Mouse (Mus musculus) T-helper 2 cell (primary cell): ENCODE results near the gene Chrna5.

Source experiments
- in situ Hi-C: fragments of 300-600 bp; cut with MboI, MseI; formaldehyde crosslinking; loops from one replicate; pipeline ENCODE4 v1.15.1; 2025; ENCODE audit warnings: high pct_unique_total_duplicates

The Chrna5 gene

DNA sequence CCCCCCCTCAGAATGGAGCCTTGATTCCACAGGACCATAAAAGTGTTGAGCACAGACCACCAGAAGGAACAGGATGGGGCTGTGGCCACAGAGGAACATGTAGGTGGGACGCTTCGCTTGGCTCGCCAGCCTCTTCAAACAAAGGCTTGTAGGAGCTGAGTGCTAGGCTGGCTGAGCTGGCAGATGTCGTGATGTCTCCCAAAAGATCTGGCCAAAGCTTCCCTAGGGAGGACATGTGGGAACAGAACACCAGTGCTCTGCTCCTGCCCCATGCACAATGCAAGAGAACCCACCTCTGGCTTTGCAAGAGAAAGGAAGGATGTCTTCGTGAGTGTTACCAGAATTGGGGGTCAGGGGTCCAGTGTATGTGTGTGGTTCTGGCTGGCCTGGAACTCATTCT lies 42.6 kb downstream of the Chrna5 start:
- in situ Hi-C loops = loop anchor here (5.0 kb wide), 1 partner anchor 289 kb away; no protein-coding TSS in a partner anchor

GRCm38 (mm10) chr9:55023902-55024583 lies 43.4 kb downstream of the Chrna5 start:
- in situ Hi-C loops = loop anchor here (5.0 kb wide), 1 partner anchor 288 kb away; no protein-coding TSS in a partner anchor

GRCm38 (mm10) chr9:55025534-55026274 lies 45.0 kb downstream of the Chrna5 start:
- in situ Hi-C loops = no loop called here

DNA sequence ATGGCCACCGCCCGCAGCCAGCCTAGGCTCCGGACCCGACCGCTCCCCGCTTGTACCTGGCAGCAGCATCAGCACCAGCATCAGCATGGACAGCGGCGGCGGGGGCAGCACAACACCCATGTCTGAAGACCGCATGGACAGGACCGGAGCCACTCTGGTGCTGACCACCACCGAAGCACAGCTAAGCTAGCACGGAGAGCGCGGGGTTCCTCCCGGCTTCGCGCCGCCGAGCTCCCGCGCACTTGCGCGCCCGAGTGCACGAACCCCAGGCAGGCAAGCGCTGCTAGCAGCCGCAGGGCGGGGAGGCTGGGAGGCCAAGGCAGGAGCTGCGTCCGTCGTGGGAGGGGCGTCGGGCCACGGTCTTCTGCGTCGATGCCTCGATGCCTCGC lies 45.6 kb downstream of the Chrna5 start, which contains the start of gene Chrna3:
Gene Chrna3 (minus strand): TSS at position 288 of the 389 bp plus-strand sequence.
- in situ Hi-C loops = no loop called here

GRCm38 (mm10) chr9:55031435-55032167 lies 50.9 kb downstream of the Chrna5 start:
- in situ Hi-C loops = loop anchor here (5.0 kb wide), 1 partner anchor 71 kb away; no protein-coding TSS in a partner anchor

- in situ Hi-C loops = no loop called here
Observed at GRCm38 (mm10) chr9:55038948-55039347, 58.3 kb downstream of the Chrna5 start.

DNA sequence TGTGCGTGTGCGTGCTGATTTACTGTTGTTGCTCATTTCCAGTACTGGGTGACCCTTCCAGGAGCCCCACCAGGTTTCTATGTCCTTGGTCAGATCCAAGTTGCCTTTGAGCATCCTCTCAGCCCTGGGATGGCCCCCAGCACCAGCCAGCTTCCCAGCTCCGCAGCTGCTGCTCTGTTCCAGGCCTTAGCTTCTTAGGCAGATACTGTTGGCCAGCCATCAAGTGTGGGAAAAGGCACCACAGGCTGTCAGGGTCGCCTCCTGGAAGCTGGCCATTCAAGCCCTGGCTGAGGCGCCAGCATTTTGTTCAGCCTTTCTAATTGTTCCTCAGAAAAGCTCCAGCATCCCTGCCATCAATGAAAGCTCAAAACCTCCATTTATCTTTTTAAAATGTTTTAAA lies 59.3 kb downstream of the Chrna5 start:
- in situ Hi-C loops = no loop called here

DNA sequence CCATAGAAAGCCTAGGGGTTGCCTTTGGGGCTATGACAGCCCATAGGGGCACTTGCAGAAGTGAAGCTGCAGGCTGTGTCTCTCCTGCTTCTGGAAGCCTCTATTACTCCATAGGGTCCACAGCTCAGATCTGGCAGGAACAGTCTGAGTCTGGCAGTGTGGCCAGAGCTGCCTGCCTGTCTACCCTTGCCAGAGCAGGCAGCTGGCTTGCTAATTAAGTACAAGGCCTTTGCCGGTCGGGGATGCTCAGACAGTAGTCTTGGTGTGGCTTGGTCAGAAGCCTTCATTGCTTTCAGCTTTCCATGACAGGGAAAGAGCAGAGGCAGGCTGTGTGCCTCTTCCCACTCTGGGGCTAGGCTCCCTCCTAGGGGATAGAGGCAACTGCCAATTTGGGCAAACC lies 60.7 kb downstream of the Chrna5 start:
- in situ Hi-C loops = no loop called here

- in situ Hi-C loops = no loop called here
Observed at GRCm38 (mm10) chr9:55043688-55044087, 63.0 kb downstream of the Chrna5 start.

DNA sequence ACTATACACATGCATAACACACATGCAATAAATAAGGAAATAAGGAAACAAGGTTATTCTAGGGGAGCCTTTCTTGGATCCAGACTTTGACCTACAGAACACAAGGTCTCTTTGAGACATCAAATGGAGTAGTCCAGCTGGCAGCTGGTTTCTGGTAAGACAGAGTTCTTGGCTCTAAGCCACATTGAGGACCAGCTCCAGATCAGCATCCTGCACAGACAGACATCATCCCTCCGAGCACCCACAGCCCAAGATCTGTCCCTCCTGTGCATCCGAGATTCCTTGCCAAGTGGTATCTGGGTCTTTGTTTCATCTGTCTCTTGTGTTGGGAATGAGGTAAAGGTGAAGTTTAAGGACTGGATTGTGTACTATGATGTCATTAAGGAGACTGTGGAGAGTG lies 64.3 kb downstream of the Chrna5 start:
- in situ Hi-C loops = no loop called here

DNA sequence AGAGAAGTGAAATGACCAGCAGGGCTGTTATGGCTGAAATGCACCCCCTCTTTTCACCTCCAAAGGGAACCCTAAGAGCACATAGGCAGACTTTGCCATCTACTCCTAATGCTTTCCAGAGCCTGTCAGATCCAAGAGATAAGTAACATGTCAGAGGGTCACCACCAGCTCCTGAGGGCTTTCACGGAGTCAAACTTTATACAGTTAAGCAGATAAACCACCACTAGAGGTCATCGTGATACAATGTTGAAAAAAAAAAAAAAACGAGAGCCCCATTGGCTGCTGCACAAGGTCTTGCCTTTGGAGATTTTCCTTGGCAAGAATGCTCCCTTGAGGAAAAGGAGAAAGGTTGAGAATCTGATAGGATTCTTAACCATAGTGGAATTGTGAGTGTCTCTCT lies 66.1 kb downstream of the Chrna5 start:
- in situ Hi-C loops = no loop called here

DNA sequence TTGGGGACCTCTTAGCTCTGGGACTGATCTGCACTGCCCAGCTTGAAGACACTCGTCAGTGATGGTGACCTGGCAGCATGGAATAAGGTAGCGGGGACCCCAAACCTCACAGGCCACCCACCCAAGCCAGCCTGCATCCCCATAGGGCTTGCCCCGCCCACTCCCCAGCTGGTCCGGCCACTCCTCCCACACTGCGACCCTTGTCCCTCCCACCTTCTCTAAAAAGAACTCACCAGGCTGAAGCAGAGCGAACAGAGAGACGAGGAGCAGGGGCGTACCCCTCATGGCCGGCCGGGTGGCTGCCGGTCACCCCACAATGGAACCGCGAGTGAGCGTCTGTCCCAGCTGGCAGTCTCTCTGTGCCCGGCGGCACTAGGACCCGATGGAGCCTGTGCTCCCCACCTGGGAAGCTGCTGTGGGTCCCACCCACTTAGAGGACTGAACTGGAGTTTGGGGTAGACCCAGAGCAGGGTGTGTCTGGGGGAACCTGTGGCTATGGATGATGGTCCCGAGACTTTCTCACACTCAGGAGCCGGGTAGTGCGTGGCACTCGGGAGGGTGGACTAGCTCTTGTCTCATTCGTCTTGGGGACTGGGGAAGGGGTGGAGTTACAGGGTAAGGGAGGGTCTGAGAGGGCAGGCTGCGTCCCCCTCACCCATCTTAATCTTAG lies 67.7 kb downstream of the Chrna5 start, which contains the start of gene Chrnb4:
Gene Chrnb4 (minus strand): TSS at position 569 of the 670 bp plus-strand sequence.
- in situ Hi-C loops = no loop called here

DNA sequence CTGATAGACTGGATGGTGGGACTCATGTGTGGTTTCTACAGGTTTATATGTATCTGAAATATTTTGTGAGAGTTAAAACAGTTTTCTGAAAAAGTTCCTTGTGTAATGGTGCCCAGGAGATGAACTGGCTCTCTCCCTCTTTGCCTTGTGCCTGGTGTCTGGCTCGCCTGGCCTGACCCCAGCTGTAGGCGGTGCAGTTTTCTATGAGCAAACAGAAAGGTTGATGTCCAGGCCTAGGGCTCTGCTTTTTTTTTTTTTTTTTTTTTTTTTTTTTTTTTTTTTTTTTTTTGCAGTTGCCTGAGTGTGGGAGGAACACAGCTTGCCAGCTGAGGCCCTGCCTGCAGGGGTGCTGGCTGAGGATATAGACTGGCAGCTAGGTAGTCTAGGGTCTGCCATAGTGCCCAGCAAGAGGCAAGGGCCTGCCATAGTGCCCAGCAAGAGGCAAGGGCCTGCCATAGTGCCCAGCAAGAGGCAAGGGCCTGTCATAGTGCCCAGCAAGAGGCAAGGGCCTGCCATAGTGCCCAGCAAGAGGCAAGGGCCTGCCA lies 74.8 kb downstream of the Chrna5 start:
- in situ Hi-C loops = no loop called here
